Mouse (Mus musculus) CD4-positive, CD25-positive, alpha-beta regulatory T cell, adult 2 months (primary cell): ENCODE results near the gene Coasy.
"Not testable (repeated sequence)": the region's sequence is repeated elsewhere in the genome, so short reads cannot be mapped to it uniquely, and the experiment has no call there.

Source experiments
- DNase-seq: peaks from one replicate; pipeline ENCODE4 v3.0.0-alpha.2; 2012; ENCODE audit warnings: low read depth, low spot score

The Coasy gene

GRCm38 (mm10) chr11:101087682-101088055, 5.3 kb downstream of the Coasy start:
- no peak for DNase-seq

GRCm38 (mm10) chr11:101089931-101090330, 7.6 kb downstream of the Coasy start:
- DNase-seq: no peak

- DNase-seq: no peak
Measured at GRCm38 (mm10) chr11:101094930-101095313, 12.6 kb downstream of the Coasy start.

GRCm38 (mm10) chr11:101095314-101096024, 13.1 kb downstream of the Coasy start, which contains the start of gene Psmc3ip:
Psmc3ip (minus strand) TSS chr11:101095436.
- DNase-seq: peak; percentile 92

GRCm38 (mm10) chr11:101098231-101098630, 15.9 kb downstream of the Coasy start:
- DNase-seq: no peak

- no peak for DNase-seq
Measured at GRCm38 (mm10) chr11:101103011-101103410, 20.6 kb downstream of the Coasy start.

GRCm38 (mm10) chr11:101109351-101109750, 27.0 kb downstream of the Coasy start:
- DNase-seq: no peak

GRCm38 (mm10) chr11:101110708-101111107, 28.3 kb downstream of the Coasy start:
- no peak for DNase-seq

- DNase-seq: no peak
Measured at GRCm38 (mm10) chr11:101111178-101111577, 28.8 kb downstream of the Coasy start.

GRCm38 (mm10) chr11:101112186-101112585, 29.8 kb downstream of the Coasy start:
- no peak for DNase-seq

- DNase-seq: no peak
Measured at GRCm38 (mm10) chr11:101115564-101115963, 33.2 kb downstream of the Coasy start.

GRCm38 (mm10) chr11:101118105-101118504, 35.7 kb downstream of the Coasy start:
- DNase-seq: peak; percentile 29

GRCm38 (mm10) chr11:101119131-101119760, 36.9 kb downstream of the Coasy start:
- no peak for DNase-seq

GRCm38 (mm10) chr11:101119761-101120544, 37.6 kb downstream of the Coasy start, which contains the start of the genes Retreg3 and Tubg1:
Retreg3 (minus strand) TSS chr11:101119893.
Tubg1 (plus strand) TSS chr11:101119938.
- peak; percentile 100 for DNase-seq

- DNase-seq: no peak
Measured at GRCm38 (mm10) chr11:101120545-101121188, 38.3 kb downstream of the Coasy start.

GRCm38 (mm10) chr11:101124494-101124893, 42.1 kb downstream of the Coasy start:
- DNase-seq: not testable (repeated sequence)

GRCm38 (mm10) chr11:101125008-101125407, 42.6 kb downstream of the Coasy start:
- DNase-seq: not testable (repeated sequence)

GRCm38 (mm10) chr11:101127075-101127474, 44.7 kb downstream of the Coasy start:
- DNase-seq: peak; percentile 36

GRCm38 (mm10) chr11:101128996-101129577, 46.7 kb downstream of the Coasy start:
- DNase-seq: no peak

GRCm38 (mm10) chr11:101130056-101130756, 47.8 kb downstream of the Coasy start:
- DNase-seq: no peak

GRCm38 (mm10) chr11:101131187-101131586, 48.8 kb downstream of the Coasy start:
- no peak for DNase-seq
